Mouse (Mus musculus): Measurements from ENCODE around the gene Kcnab1. TPM values are rescaled to one million over a fixed set of nuclear protein-coding genes. Genes with fewer than 3 reads are reported as not detected.
"Not testable (repeated sequence)": the region's sequence is repeated elsewhere in the genome, so short reads cannot be mapped to it uniquely, and the experiment has no call there.

The Kcnab1 gene
- total RNA-seq, 2 experiments from 2014 or later, result 51.3 to 60.4 TPM

GRCm38 (mm10) chr3:65363438-65363837, 254.3 kb downstream of the Kcnab1 start:
- no peak for DNase-seq (ENCODE audit: low spot score in 2 of 2)

GRCm38 (mm10) chr3:65365184-65365583, 256.0 kb downstream of the Kcnab1 start:
- DNase-seq (ENCODE audit: low spot score in 2 of 2), result no peak

GRCm38 (mm10) chr3:65365921-65366710, 256.9 kb downstream of the Kcnab1 start:
- DNase-seq (ENCODE audit: low spot score in 2 of 2), result no peak

GRCm38 (mm10) chr3:65367944-65368343, 258.8 kb downstream of the Kcnab1 start:
- DNase-seq (ENCODE audit: low spot score in 2 of 2), result no peak

- DNase-seq (ENCODE audit: low spot score in 2 of 2), result no peak
These were observed 263.4 kb downstream of the Kcnab1 start for GRCm38 (mm10) chr3:65372552-65372951.

GRCm38 (mm10) chr3:65373594-65374182, 264.5 kb downstream of the Kcnab1 start:
- no peak for DNase-seq (ENCODE audit: low spot score in 2 of 2)

- DNase-seq (ENCODE audit: low spot score in 2 of 2), result no peak
These were observed 265.5 kb downstream of the Kcnab1 start for GRCm38 (mm10) chr3:65374729-65375128.

- DNase-seq (ENCODE audit: low spot score in 2 of 2), result no peak
These were observed 269.5 kb downstream of the Kcnab1 start for GRCm38 (mm10) chr3:65378724-65379123.

- DNase-seq (ENCODE audit: low spot score in 2 of 2), result peak; percentile 27 to 55
These were observed 270.8 kb downstream of the Kcnab1 start for GRCm38 (mm10) chr3:65379884-65380539.

- DNase-seq (ENCODE audit: low spot score in 2 of 2), result no peak
These were observed 271.9 kb downstream of the Kcnab1 start for GRCm38 (mm10) chr3:65381094-65381493.

GRCm38 (mm10) chr3:65384431-65384830, 275.2 kb downstream of the Kcnab1 start:
- DNase-seq (ENCODE audit: low spot score in 2 of 2), result no peak

GRCm38 (mm10) chr3:65385771-65386170, 276.6 kb downstream of the Kcnab1 start:
- DNase-seq (ENCODE audit: low spot score in 2 of 2), result no peak

GRCm38 (mm10) chr3:65391222-65391783, 282.1 kb downstream of the Kcnab1 start:
- DNase-seq (ENCODE audit: low spot score in 2 of 2), result no peak

- DNase-seq (ENCODE audit: low spot score in 2 of 2), result peak in 1 of 2 experiments; percentile 23
These were observed 282.7 kb downstream of the Kcnab1 start for GRCm38 (mm10) chr3:65391784-65392420.

GRCm38 (mm10) chr3:65392421-65392817, 283.2 kb downstream of the Kcnab1 start, which contains the start of gene Ssr3:
Gene Ssr3 (minus strand): TSS chr3:65392623.
- DNase-seq (ENCODE audit: low spot score in 2 of 2), result peak; percentile 96 to 97

GRCm38 (mm10) chr3:65395111-65395510, 285.9 kb downstream of the Kcnab1 start:
- not testable (repeated sequence) for DNase-seq (ENCODE audit: low spot score in 2 of 2)

GRCm38 (mm10) chr3:65396835-65397504, 287.8 kb downstream of the Kcnab1 start:
- no peak for DNase-seq (ENCODE audit: low spot score in 2 of 2)

- no peak for DNase-seq (ENCODE audit: low spot score in 2 of 2)
These were observed 288.4 kb downstream of the Kcnab1 start for GRCm38 (mm10) chr3:65397566-65397965.

GRCm38 (mm10) chr3:65405781-65406180, 296.6 kb downstream of the Kcnab1 start:
- DNase-seq (ENCODE audit: low spot score in 2 of 2), result no peak

GRCm38 (mm10) chr3:65407891-65408290, 298.7 kb downstream of the Kcnab1 start:
- no peak for DNase-seq (ENCODE audit: low spot score in 2 of 2)

- DNase-seq (ENCODE audit: low spot score in 2 of 2), result no peak
These were observed 307.4 kb downstream of the Kcnab1 start for GRCm38 (mm10) chr3:65416571-65416970.

Measured in layer of hippocampus, postnatal 10 days (tissue).